ENCODE assay signal across 8 mouse cellular contexts in genomic region chr1:74030901-74031360, GRCm38 (mm10).
DNase-seq lines count a peak whose midpoint lies in the region; ATAC-seq and TF ChIP-seq lines count a peak whose summit lies in the region.

No protein-coding gene starts in this region.

- WGBS in heart, embryonic 14.5 days, result 10% methylated on average over 3 of the region's 3 CpGs
- 5% methylated on average over 3 of the region's 3 CpGs for WGBS in kidney, postnatal 0 days

- DNase-seq in R1 (ENCODE audit: low read depth, low spot score), result peak; percentile 83
- DNase-seq in embryo, embryonic 11.5 days (ENCODE audit: low read depth, low spot score), result peak; percentile 34
- DNase-seq in kidney, postnatal 0 days (ENCODE audit: low spot score), result peak; percentile 87
- peak; percentile 82 for DNase-seq in lung, postnatal 36 days
- peak; percentile 29 for DNase-seq in testis, postnatal 14 days (ENCODE audit: low spot score)
- no peak for DNase-seq in cerebellum, postnatal 36 days
- DNase-seq in B cell, adult 2 months, result no peak

- H3K4me1 ChIP-seq in heart, embryonic 14.5 days (ENCODE audit: control insufficient read depth in 2 of 2, insufficient read depth in 2 of 2, low read length in 2 of 2), result peaks cover 92 to 100% of the 10 kb centered on the region in 2 experiments
- H3K4me1 ChIP-seq in kidney, postnatal 0 days (replicated peaks; ENCODE audit: insufficient read depth, low read length), result peaks cover 94% of the 10 kb centered on the region

- H3K9ac ChIP-seq in heart, embryonic 14.5 days (ENCODE audit: low read length), result peak overlapping the region; percentile 27
- peak overlapping the region; percentile 25; the same call in 1 of the 2 replicates for H3K9ac ChIP-seq in kidney, postnatal 0 days (ENCODE audit: low read depth, low read length)

- H3K27me3 ChIP-seq in heart, embryonic 14.5 days (ENCODE audit: control insufficient read depth, insufficient read depth, low read length), result no peaks in the 10 kb centered on the region
- no peaks in the 10 kb centered on the region for H3K27me3 ChIP-seq in kidney, postnatal 0 days (ENCODE audit: insufficient read depth, low read length)

- H3K27ac ChIP-seq in heart, embryonic 14.5 days (replicated peaks in 1 of 2; ENCODE audit: control insufficient read depth in 1 of 2, insufficient read depth in 1 of 2, low read depth in 2 of 2, low read length in 2 of 2), result peak overlapping the region; percentile 83 to 86
- peak overlapping the region; percentile 92 for H3K27ac ChIP-seq in kidney, postnatal 0 days

- TF ChIP-seq CTCF in kidney, postnatal 0 days (IDR thresholded peaks at IDR 0.05; ENCODE audit: low read depth), result no peak

- H3K9me3 ChIP-seq in heart, embryonic 14.5 days (ENCODE audit: control insufficient read depth, low read length), result no peaks in the 10 kb centered on the region
- no peaks in the 10 kb centered on the region for H3K9me3 ChIP-seq in kidney, postnatal 0 days (replicated peaks; ENCODE audit: low read length)

- no peak overlapping the region for H3K4me3 ChIP-seq in heart, embryonic 14.5 days (ENCODE audit: control insufficient read depth in 1 of 2, insufficient read depth in 1 of 2, low read depth in 1 of 2, low read length in 2 of 2)
- no peak overlapping the region for H3K4me3 ChIP-seq in kidney, postnatal 0 days (replicated peaks; ENCODE audit: low read depth, low read length)

- H3K4me2 ChIP-seq in heart, embryonic 14.5 days (ENCODE audit: low read length), result peak overlapping the region; percentile 11
- peak overlapping the region; percentile 41 for H3K4me2 ChIP-seq in kidney, postnatal 0 days (ENCODE audit: low read length)

- peak; percentile 77 for ATAC-seq in heart, embryonic 14.5 days (ENCODE audit: insufficient number of reproducible peaks, insufficient read depth, low FRiP score, low read depth)
- ATAC-seq in kidney, postnatal 0 days (replicated peaks; ENCODE audit: low FRiP score, low read depth), result peak; percentile 78

- H3K36me3 ChIP-seq in heart, embryonic 14.5 days (ENCODE audit: control insufficient read depth, insufficient read depth, low read length), result no peaks in the 10 kb centered on the region
- no peaks in the 10 kb centered on the region for H3K36me3 ChIP-seq in kidney, postnatal 0 days (ENCODE audit: insufficient read depth, low read length)

Comparison
In these comparisons a context has a peak if more than half of its experiments do, and no peak if none do; other contexts are left out.
1. DNase-seq: peak in R1 (single experiment), embryo, embryonic 11.5 days (single experiment), kidney, postnatal 0 days (single experiment), lung, postnatal 36 days (single experiment) and testis, postnatal 14 days (single experiment); none in cerebellum, postnatal 36 days (0 of 2) and B cell, adult 2 months (0 of 2).